Mouse (Mus musculus): ENCODE results near the gene Ppa2.

DNA sequence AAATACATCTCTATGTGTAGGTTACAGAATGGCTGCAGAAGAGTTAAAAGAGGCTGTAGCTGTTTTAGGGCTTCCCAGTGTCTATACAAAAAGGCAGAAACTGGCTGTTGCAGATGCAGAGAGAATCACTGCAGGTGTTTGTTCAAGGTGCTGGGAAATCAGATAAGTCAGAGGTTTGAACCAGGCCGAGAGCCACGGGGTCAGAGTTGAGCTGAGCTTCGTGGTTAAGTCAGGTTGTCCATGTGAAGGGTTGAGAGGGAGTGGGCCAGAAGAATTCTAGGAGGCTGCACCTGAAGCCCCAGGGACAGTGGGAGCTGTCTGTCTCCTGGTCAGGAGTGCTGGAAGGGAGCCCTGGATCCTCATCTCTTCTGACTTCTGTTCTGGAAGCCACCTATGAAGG lies 2.4 kb downstream of the Ppa2 start:
- TF ChIP-seq CTCF (IDR thresholded peaks at IDR 0.05; ENCODE audit: low read depth, low read length): no peak
- no peak for TF ChIP-seq GATA1 (IDR thresholded peaks at IDR 0.05; ENCODE audit: borderline replicate concordance, low read length)
- no peak for TF ChIP-seq TAL1 (conservative IDR thresholded peaks at IDR 0.05; ENCODE audit: low read depth, low read length)
- TF ChIP-seq GATA2 (IDR thresholded peaks at IDR 0.05; ENCODE audit: borderline replicate concordance, low read depth, low read length): no peak

Measured in G1E (cell line).